Mouse (Mus musculus) limb, embryonic 11.5 days (tissue): Measurements from ENCODE around the gene Arsg. TPM values are rescaled to one million over a fixed set of nuclear protein-coding genes. Genes with fewer than 3 reads are reported as not detected.
A peak's percentile ranks its signal among the peaks of the same experiment; 100 is the strongest.

Experiments used
- ATAC-seq: fragments of 200-750 bp; cut with Nextera tagmentation; 2 replicates; pipeline ENCODE4 v1.8.0; 2017; ENCODE audit warnings: low read depth; ENCODE audit not compliant: insufficient number of reproducible peaks, low FRiP score, low TSS enrichment
- DNase-seq: peaks from one replicate; pipeline ENCODE4 v3.0.0-alpha.2; 2015; ENCODE audit warnings: low spot score
- H3K27ac ChIP-seq: fragments of 300-500 bp; sonication (generic); replicated peaks from 2 replicates; pipeline ENCODE4 v1.5.1; 2014; ENCODE audit warnings: low read depth, mild to moderate bottlenecking, low read length
- H3K27me3 ChIP-seq: fragments of 300-500 bp; sonication (generic); 2 replicates; pipeline ENCODE4 v1.6.1; 2014; ENCODE audit warnings: mild to moderate bottlenecking, low read length, mixed read lengths; ENCODE audit not compliant: control insufficient read depth, insufficient read depth
- H3K36me3 ChIP-seq: fragments of 300-500 bp; sonication (generic); 2 replicates; pipeline ENCODE4 v1.6.1; 2014; ENCODE audit warnings: mild to moderate bottlenecking, low read length, moderate library complexity, mixed read lengths; ENCODE audit not compliant: control insufficient read depth, insufficient read depth
- H3K4me1 ChIP-seq: fragments of 300-500 bp; sonication (generic); 2 replicates; pipeline ENCODE4 v1.6.1; 2014; ENCODE audit warnings: low read length, mixed read lengths; ENCODE audit not compliant: control insufficient read depth, insufficient read depth
- H3K4me2 ChIP-seq: fragments of 300-500 bp; sonication (generic); 2 replicates; pipeline ENCODE4 v1.6.1; 2014; ENCODE audit warnings: low read depth, mild to moderate bottlenecking, moderate library complexity; ENCODE audit not compliant: severe bottlenecking
- H3K4me3 ChIP-seq: fragments of 300-500 bp; sonication (generic); 2 replicates; pipeline ENCODE4 v1.5.1; 2014; ENCODE audit warnings: low read depth, low read length
- H3K9ac ChIP-seq: fragments of 300-500 bp; sonication (generic); 2 replicates; pipeline ENCODE4 v1.6.1; 2014; ENCODE audit warnings: mild to moderate bottlenecking, low read length
- H3K9me3 ChIP-seq: fragments of 300-500 bp; sonication (generic); 2 replicates; pipeline ENCODE4 v1.6.1; 2016; ENCODE audit warnings: low read length; ENCODE audit not compliant: control insufficient read depth
- WGBS: fragments of 180-500 bp; shearing (Covaris S2); extraction: QIAGEN DNeasy Blood & Tissue Kit; methylation state at CpG from one replicate; pipeline ENCODE4 v1.1.7; 2014; 5-methylcytosine and 5-hydroxymethylcytosine counted together
- polyA plus RNA-seq: library from polyadenylated mRNA; unstranded; fragments of >200 nt; fragmentation: Nextera tagmentation; extraction: Ambion mirVana; gene quantifications from 2 replicates; pipeline ENCODE4 v1.2.1, GENCODE M21; 2014

Arsg gene
- polyA plus RNA-seq, 1 experiment from 2014 or later, result 1.6 TPM

DNA sequence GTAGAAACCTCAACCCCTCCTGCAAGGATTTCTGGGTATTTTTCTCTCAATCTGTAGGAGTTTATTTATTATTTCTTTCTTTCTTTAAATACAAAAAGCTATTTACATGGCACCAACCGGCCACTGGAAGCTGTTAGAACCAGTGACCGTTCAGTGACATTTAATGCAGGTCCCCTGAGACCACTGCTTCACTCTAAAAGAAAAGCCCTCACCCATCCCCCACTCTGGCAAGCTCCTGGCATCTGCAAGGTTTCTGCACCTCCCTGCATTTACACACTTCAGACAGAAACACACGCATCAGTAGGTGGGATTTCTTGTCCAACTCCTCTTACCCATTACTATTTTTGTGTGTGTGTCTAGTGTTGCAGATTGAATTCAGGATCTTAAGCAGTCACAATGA is 33.9 kb downstream of the Arsg start:
- H3K27me3 ChIP-seq, result no peaks in the 10 kb centered on the region
- H3K4me2 ChIP-seq, result no peak overlapping the region
- H3K36me3 ChIP-seq, result no peaks in the 10 kb centered on the region
- 0 out of 2 replicates have a peak, but pooled peaks cover 2% of the 10 kb centered on the region for H3K4me1 ChIP-seq
- H3K27ac ChIP-seq, result no peak overlapping the region
- H3K9me3 ChIP-seq, result no peaks in the 10 kb centered on the region
- no peak overlapping the region for H3K9ac ChIP-seq
- ATAC-seq (no peak), DNase-seq (peak; percentile 30)
- H3K4me3 ChIP-seq, result no peak overlapping the region
- 42% methylated on average over 3 of the region's 3 CpGs for WGBS

DNA sequence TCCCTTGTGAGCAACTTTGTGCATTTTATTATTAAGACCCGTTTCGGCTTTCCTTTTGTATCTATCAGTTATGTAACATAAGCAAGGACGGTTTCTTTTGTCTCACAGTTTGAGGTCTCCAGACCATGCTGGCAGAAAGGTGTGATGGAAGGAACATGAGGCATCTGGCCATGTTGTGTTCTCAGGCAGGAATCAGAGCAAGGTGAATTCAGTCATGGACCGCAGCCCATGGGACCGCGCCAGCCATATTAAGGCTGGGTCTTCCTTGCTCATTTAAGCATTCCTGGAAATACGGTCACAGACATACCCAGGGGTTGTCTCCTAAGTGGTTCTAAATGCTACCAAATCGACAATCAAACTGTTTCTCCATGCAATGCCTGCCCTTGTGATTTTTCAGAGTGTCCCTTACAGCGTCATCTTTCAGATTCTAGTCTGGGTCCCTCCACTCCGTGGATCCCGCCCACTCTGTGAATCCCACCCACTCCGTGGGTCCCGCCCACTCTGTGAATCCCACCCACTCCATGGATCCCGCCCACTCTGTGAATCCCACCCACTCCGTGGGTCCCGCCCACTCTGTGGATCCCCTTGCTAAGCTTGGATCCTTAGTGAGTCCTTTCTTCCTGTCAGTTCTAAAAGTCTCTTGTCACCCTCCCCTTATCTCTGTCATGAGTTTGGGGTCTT is 40.0 kb downstream of the Arsg start:
- Histone ChIP-seq H3K27ac (no peak overlapping the region), H3K4me1 (no peaks in the 10 kb centered on the region), H3K4me2 (no peak overlapping the region), H3K4me3 (no peak overlapping the region), H3K27me3 (no peaks in the 10 kb centered on the region), H3K9ac (no peak overlapping the region), H3K36me3 (no peaks in the 10 kb centered on the region), H3K9me3 (no peaks in the 10 kb centered on the region)
- ATAC-seq, result no peak
- no peak for DNase-seq
- WGBS, result 85% methylated on average over 16 of the region's 16 CpGs

DNA sequence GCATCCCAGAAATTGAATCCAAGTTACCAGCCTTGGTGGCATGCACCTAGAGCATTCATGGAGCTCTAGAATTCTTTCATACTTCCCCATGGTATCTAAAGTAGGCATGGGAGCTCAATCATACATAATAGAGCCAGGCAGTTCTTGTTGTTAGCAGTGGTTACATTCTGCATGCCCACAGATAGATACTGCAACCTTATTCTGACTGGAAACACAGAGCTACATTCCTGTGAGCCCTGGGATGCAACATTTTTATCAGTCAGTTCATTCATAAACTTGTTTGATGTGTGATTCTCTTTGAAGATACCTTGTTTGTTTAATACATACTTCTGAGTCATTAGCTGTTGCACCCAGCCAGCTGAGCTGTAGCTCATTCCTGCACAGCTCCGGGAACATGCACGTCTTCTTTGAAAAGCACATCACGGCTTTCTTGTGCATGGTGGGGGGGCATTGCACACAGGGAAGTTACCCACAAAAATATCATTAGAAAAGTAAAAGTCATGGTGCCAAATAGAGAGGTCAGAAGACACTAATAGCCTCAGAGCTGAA is 41.0 kb downstream of the Arsg start:
- ATAC-seq (no peak), DNase-seq (no peak)
- 88% methylated on average over 3 of the region's 3 CpGs for WGBS
- Histone ChIP-seq H3K4me3 (no peak overlapping the region), H3K9ac (no peak overlapping the region), H3K27ac (no peak overlapping the region), H3K4me2 (no peak overlapping the region), H3K27me3 (no peaks in the 10 kb centered on the region), H3K36me3 (no peaks in the 10 kb centered on the region), H3K9me3 (no peaks in the 10 kb centered on the region), H3K4me1 (no peaks in the 10 kb centered on the region)

DNA sequence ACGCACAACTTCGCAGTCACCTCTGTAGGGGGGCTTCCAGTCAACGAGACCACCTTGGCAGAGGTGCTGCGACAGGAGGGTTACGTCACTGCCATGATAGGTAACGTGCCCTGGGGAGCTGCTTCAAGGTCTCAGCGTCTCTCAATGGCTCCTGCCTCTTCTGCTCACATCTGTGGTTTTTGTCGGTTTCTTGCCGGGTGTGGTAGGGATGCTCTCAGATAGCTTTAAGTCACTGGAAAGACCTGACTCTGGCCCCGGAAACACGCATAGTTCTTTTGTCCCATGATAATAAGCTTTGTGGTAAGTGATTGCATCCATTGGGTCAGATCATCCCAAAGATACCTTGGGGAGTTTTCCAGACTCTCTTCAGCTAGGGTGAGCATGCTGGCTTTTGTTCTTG is 44.2 kb downstream of the Arsg start:
- no peaks in the 10 kb centered on the region for H3K4me1 ChIP-seq
- H3K4me3 ChIP-seq, result no peak overlapping the region
- no peaks in the 10 kb centered on the region for H3K36me3 ChIP-seq
- H3K9me3 ChIP-seq, result no peaks in the 10 kb centered on the region
- ATAC-seq, result no peak
- H3K27me3 ChIP-seq, result no peaks in the 10 kb centered on the region
- no peak overlapping the region for H3K27ac ChIP-seq
- no peak for DNase-seq
- 89% methylated on average over 11 of the region's 11 CpGs for WGBS
- H3K4me2 ChIP-seq, result no peak overlapping the region
- no peak overlapping the region for H3K9ac ChIP-seq

DNA sequence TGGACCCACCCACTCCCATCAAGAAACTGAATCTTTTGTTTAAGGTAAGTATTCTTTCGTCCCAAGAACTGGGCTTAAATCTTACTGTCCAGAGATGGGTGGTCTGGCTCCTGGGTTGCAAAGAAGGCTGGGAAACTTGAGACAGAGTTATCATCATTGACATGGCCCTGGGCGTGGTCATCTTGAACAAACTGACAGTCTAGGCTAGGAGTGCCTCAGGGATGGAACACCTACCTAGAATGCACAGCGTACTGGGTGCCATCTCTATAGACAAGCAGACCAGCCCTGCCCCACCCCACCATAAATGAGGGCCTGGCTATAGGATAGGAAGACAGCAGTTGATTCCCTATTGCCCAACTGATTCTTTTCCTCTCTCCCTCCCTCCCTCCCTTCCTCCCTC is 44.6 kb downstream of the Arsg start:
- Histone ChIP-seq H3K27ac (no peak overlapping the region), H3K27me3 (no peaks in the 10 kb centered on the region), H3K4me3 (no peak overlapping the region), H3K4me2 (no peak overlapping the region), H3K9ac (no peak overlapping the region), H3K36me3 (no peaks in the 10 kb centered on the region), H3K4me1 (no peaks in the 10 kb centered on the region), H3K9me3 (no peaks in the 10 kb centered on the region)
- DNase-seq (no peak), ATAC-seq (no peak)
- 80% methylated on average over 3 of the region's 3 CpGs for WGBS

DNA sequence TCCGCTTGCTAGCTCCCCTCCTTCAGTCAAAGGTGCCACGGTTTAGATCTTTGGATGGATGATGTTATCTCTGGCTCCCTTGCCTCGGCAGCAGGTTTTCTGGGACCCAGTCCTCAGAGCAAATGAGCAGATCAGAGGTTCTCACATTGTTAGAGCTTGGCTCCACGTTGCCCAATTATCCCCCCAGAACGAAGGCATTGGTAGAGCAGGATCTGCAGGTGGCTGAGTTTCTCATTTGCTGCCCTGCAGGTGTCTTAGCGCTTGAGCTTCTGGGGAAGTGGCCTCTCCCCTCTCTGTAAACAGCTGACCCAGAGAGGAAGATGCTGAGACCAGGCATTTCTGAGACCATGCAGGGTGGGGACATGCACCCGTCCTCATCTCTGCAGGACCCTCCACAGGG is 47.8 kb downstream of the Arsg start:
- H3K9ac ChIP-seq, result no peak overlapping the region
- H3K36me3 ChIP-seq, result no peaks in the 10 kb centered on the region
- ATAC-seq (no peak), DNase-seq (no peak)
- no peaks in the 10 kb centered on the region for H3K4me1 ChIP-seq
- WGBS, result 41% methylated on average over 7 of the region's 7 CpGs
- no peak overlapping the region for H3K4me3 ChIP-seq
- H3K27me3 ChIP-seq, result no peaks in the 10 kb centered on the region
- no peak overlapping the region for H3K27ac ChIP-seq
- no peak overlapping the region for H3K4me2 ChIP-seq
- H3K9me3 ChIP-seq, result no peaks in the 10 kb centered on the region

DNA sequence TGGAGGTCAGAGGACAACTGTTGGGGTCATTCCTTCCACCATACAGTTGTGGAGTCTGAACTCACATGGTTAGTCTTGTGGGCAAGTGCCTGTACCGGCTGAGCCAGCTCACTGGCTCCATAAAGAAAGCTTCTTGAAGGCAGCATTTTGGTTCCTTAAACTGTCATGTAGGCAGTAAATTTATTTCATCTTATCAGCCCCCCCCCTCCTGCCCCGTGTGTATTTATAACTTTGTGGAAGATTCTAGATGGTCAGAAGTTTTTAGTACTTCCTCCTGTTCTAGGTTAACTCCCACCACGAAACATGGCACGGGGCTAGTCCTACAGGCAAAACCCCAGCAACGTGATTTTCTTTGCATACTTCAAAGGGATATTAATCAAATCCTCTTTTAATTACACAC is 51.7 kb downstream of the Arsg start:
- H3K27ac ChIP-seq, result no peak overlapping the region
- H3K36me3 ChIP-seq, result no peaks in the 10 kb centered on the region
- H3K4me1 ChIP-seq, result no peaks in the 10 kb centered on the region
- H3K4me3 ChIP-seq, result no peak overlapping the region
- DNase-seq (no peak), ATAC-seq (no peak)
- H3K9ac ChIP-seq, result no peak overlapping the region
- H3K4me2 ChIP-seq, result no peak overlapping the region
- no peaks in the 10 kb centered on the region for H3K9me3 ChIP-seq
- no peaks in the 10 kb centered on the region for H3K27me3 ChIP-seq
- 88% methylated on average over 5 of the region's 5 CpGs for WGBS

DNA sequence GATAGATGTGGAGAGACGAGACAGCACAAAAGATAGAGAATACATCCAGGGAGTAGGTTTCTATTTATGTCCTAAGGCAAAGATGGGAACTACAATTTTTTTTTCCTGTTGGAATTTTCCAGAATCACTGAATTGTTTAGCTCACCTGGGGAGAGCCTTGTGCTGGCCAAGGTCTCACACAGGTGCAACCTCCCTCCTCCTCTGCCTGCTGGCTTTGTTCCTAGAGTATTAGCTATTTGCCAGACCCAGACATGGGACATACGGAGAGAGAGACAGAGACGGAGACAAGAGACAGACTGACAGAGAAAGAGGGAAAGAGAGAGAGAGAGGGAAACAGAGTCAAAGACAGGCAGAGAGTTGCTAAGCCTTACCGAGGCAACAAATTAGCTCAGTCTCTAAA is 52.4 kb downstream of the Arsg start:
- Histone ChIP-seq H3K4me2 (no peak overlapping the region), H3K27ac (no peak overlapping the region), H3K9ac (no peak overlapping the region), H3K4me1 (no peaks in the 10 kb centered on the region), H3K4me3 (no peak overlapping the region), H3K27me3 (no peaks in the 10 kb centered on the region), H3K36me3 (no peaks in the 10 kb centered on the region), H3K9me3 (no peaks in the 10 kb centered on the region)
- no peak for ATAC-seq
- no peak for DNase-seq
- 94% methylated on average over 4 of the region's 4 CpGs for WGBS

DNA sequence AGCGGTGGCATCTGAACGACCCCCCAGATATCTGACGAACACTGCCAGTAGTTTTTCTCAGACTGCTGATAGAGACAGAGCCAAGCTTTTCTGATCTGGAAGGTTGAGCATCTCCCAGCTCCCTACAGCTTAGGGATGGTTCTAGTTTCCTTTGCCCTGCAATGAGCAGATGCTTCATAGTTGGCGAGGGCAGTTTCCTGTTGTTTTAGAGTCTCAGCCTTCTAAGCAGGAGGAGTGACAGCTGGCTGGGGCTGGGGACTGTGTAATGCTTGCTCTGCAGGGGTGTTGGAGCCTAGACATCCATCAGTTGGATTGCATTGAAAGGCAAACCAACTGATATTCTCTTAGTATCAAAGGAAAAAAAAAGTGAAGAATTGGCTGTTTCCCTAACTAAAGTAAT is 56.9 kb downstream of the Arsg start:
- WGBS, result 82% methylated on average over 4 of the region's 4 CpGs
- no peaks in the 10 kb centered on the region for H3K9me3 ChIP-seq
- DNase-seq, result no peak
- no peak for ATAC-seq
- no peaks in the 10 kb centered on the region for H3K4me1 ChIP-seq
- no peaks in the 10 kb centered on the region for H3K27me3 ChIP-seq
- no peak overlapping the region for H3K9ac ChIP-seq
- no peak overlapping the region for H3K4me3 ChIP-seq
- H3K27ac ChIP-seq, result no peak overlapping the region
- no peak overlapping the region for H3K4me2 ChIP-seq
- no peaks in the 10 kb centered on the region for H3K36me3 ChIP-seq
